Mouse (Mus musculus) intestine, postnatal 0 days (tissue): ENCODE results near the gene 4933424G06Rik. TPM values are rescaled to one million over a fixed set of nuclear protein-coding genes. Genes with fewer than 3 reads are reported as not detected.

Experiments
- ATAC-seq: fragments of 200-750 bp; cut with Nextera tagmentation; 2 replicates; pipeline ENCODE4 v1.8.0; 2017; ENCODE audit warnings: mild to moderate bottlenecking, moderate TSS enrichment, moderate library complexity
- H3K27ac ChIP-seq: fragments of 300-500 bp; sonication (generic); 2 replicates; pipeline ENCODE4 v1.5.1; 2014; ENCODE audit warnings: mild to moderate bottlenecking, low read depth, low read length, moderate library complexity
- H3K27me3 ChIP-seq: fragments of 300-500 bp; sonication (generic); replicated peaks from 2 replicates; pipeline ENCODE4 v1.6.1; 2014; ENCODE audit warnings: low read length, mixed read lengths; ENCODE audit not compliant: control insufficient read depth, insufficient read depth
- H3K36me3 ChIP-seq: fragments of 300-500 bp; sonication (generic); 2 replicates; pipeline ENCODE4 v1.6.1; 2014; ENCODE audit warnings: mild to moderate bottlenecking, moderate library complexity; ENCODE audit not compliant: control insufficient read depth, insufficient read depth
- H3K4me1 ChIP-seq: fragments of 300-500 bp; sonication (generic); replicated peaks from 2 replicates; pipeline ENCODE4 v1.6.1; 2014; ENCODE audit warnings: antibody characterized with exemption, low read length, mixed read lengths; ENCODE audit not compliant: control insufficient read depth, insufficient read depth
- H3K4me2 ChIP-seq: fragments of 300-500 bp; sonication (generic); replicated peaks from 2 replicates; pipeline ENCODE4 v1.6.1; 2014; ENCODE audit warnings: low read depth, mild to moderate bottlenecking, moderate library complexity
- H3K4me3 ChIP-seq: fragments of 300-500 bp; sonication (generic); 2 replicates; pipeline ENCODE4 v1.5.1; 2014; ENCODE audit warnings: low read depth, low read length
- H3K9ac ChIP-seq: fragments of 300-500 bp; sonication (generic); 2 replicates; pipeline ENCODE4 v1.6.1; 2014; ENCODE audit warnings: mild to moderate bottlenecking, low read depth, low read length
- H3K9me3 ChIP-seq: fragments of 300-500 bp; sonication (generic); 2 replicates; pipeline ENCODE4 v1.6.1; 2016; ENCODE audit warnings: mixed run types; ENCODE audit not compliant: control insufficient read depth
- CTCF ChIP-seq: sonication (generic); IDR thresholded peaks from 2 replicates; pipeline ENCODE4 v1.5.1; 2016; ENCODE audit warnings: low read depth, mild to moderate bottlenecking, control low read depth, antibody characterized with exemption, moderate library complexity
- WGBS: fragments of 180-500 bp; shearing (Covaris S2); extraction: QIAGEN DNeasy Blood & Tissue Kit; methylation state at CpG from one replicate; pipeline ENCODE4 v1.1.7; 2014; 5-methylcytosine and 5-hydroxymethylcytosine counted together
- polyA plus RNA-seq: library from polyadenylated mRNA; unstranded; fragments of >200 nt; fragmentation: Nextera tagmentation; extraction: Ambion mirVana; gene quantifications from 2 replicates; pipeline ENCODE4 v1.2.1, GENCODE M21; 2015

Gene 4933424G06Rik
- polyA plus RNA-seq, 1 experiment from 2014 or later, result not detected

DNA sequence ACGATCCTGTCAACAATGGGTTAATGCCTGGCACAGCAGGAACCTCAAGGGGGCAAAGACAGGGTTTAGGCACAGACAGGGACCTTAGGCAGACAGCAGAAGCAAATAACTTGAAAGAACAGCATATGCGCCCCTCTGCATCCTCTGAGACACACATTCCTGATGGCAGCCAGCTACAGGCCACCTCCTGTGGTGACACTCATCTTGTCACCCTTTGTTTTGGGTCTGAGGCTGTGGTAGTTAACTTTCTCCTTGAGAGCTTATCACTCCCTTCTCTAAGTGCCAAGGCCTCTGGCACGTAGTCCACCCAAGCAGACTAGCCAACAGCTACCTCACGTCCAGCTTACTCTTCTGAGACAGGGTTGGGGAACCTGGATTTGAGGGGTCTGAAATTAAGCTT lies 35.7 kb downstream of the 4933424G06Rik start:
- no peak for ATAC-seq
- peaks cover 3% of the 10 kb centered on the region for H3K27me3 ChIP-seq
- no peaks in the 10 kb centered on the region for H3K4me1 ChIP-seq
- 66% methylated on average over 4 of the region's 4 CpGs for WGBS
- no peak overlapping the region for H3K4me3 ChIP-seq
- no peak overlapping the region for H3K9ac ChIP-seq
- TF ChIP-seq CTCF, result no peak
- H3K27ac ChIP-seq, result no peak overlapping the region
- no peaks in the 10 kb centered on the region for H3K9me3 ChIP-seq
- H3K4me2 ChIP-seq, result no peak overlapping the region
- no peaks in the 10 kb centered on the region for H3K36me3 ChIP-seq

- ATAC-seq, result no peak
- Histone ChIP-seq H3K27me3 (no peaks in the 10 kb centered on the region; the same call in 1 of the 2 replicates), H3K9ac (no peak overlapping the region), H3K4me2 (no peak overlapping the region), H3K27ac (no peak overlapping the region), H3K9me3 (no peaks in the 10 kb centered on the region), H3K4me3 (no peak overlapping the region), H3K4me1 (no peaks in the 10 kb centered on the region), H3K36me3 (no peaks in the 10 kb centered on the region)
- 43% methylated on average over 15 of the region's 15 CpGs for WGBS
- TF ChIP-seq CTCF, result peak; percentile 69
These were observed 36.5 kb downstream of the 4933424G06Rik start for GRCm38 (mm10) chr1:36746452-36746851.

DNA sequence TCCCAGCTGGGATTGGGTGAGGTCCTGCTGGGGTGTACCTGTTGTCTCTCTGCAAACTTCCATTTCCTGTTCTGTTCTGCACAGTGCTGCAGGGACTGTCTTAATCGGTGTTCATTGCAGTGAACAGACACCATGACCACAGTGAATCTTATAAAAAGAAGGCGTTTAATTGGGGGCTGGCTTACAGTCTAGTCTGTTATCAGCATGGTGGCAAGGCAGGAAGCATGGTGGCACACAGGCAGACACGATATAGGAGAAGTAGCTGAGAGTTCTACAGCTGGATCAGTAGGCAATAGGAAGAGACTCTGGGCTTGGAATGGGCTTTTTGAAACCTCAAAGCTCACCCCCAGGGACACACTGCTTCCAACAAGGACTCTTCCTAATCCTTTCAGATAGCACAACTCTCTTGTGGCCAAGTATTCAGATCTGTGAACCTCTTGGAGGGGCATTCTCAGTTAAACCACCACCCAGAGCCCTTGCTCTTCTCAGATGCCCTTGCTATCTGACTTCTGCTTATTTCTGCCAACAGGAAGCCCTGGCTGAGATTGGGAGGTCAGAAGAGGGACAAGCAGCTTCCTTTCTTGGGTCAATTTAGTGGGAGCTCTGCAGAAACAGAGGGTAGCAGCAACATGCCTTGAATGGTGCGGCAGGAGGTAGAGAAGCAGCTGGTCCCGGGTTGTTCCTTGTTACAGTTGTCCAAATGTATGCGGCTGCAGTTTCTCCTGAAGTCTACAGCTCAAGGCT lies 44.2 kb downstream of the 4933424G06Rik start:
- Histone ChIP-seq H3K4me2 (no peak overlapping the region), H3K27ac (no peak overlapping the region), H3K9me3 (no peaks in the 10 kb centered on the region), H3K27me3 (no peaks in the 10 kb centered on the region), H3K4me1 (no peaks in the 10 kb centered on the region), H3K9ac (no peak overlapping the region), H3K36me3 (no peaks in the 10 kb centered on the region), H3K4me3 (no peak overlapping the region)
- WGBS, result 74% methylated on average over 6 of the region's 6 CpGs
- no peak for TF ChIP-seq CTCF
- ATAC-seq, result no peak

DNA sequence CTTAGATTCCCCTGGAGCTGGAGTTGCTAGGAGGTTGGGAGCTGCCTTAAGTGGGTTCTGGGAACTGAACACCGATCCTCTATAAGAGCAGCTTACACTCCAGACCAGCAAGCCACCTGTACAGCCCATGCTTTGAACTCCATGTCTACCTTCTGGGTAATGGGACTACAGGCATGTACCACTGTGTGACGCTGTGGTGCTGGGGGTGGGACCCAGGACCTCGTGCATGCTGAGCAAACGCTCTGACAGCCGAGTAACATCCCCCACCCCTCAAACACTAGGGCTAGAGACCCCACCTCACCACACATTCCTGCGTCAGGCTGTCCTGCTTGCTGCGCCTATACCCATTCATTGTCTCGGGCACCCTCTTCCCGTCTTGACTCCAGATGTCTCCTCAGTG lies 48.6 kb downstream of the 4933424G06Rik start:
- Histone ChIP-seq H3K36me3 (no peaks in the 10 kb centered on the region), H3K27ac (no peak overlapping the region), H3K4me3 (no peak overlapping the region), H3K4me2 (no peak overlapping the region), H3K9ac (no peak overlapping the region), H3K9me3 (no peaks in the 10 kb centered on the region), H3K4me1 (no peaks in the 10 kb centered on the region), H3K27me3 (no peaks in the 10 kb centered on the region)
- 86% methylated on average over 9 of the region's 9 CpGs for WGBS
- no peak for TF ChIP-seq CTCF
- ATAC-seq, result no peak

DNA sequence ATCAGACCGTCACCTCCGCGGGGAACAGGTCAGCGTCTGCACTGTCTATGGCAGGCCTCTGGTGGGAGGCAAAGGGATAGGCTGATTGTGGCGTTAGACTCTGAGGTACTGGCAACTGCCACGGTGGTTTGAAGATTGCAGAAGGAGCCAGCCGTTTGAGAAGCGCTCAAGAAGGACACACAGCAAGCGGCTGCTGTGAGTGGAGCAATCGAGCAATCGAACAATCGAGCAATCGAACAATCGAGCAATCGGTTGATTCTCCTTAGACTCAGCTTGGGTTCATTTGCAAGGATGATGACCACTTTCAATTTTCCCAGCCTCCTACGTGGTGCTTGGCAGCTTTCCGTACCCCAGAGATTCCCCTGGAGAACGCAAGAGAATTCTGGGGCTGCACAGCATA lies 49.1 kb downstream of the 4933424G06Rik start:
- Histone ChIP-seq H3K4me3 (no peak overlapping the region), H3K9me3 (no peaks in the 10 kb centered on the region), H3K36me3 (no peaks in the 10 kb centered on the region), H3K27ac (no peak overlapping the region), H3K27me3 (no peaks in the 10 kb centered on the region), H3K4me2 (no peak overlapping the region), H3K9ac (no peak overlapping the region), H3K4me1 (no peaks in the 10 kb centered on the region)
- no peak for TF ChIP-seq CTCF
- no peak for ATAC-seq
- 88% methylated on average over 18 of the region's 18 CpGs for WGBS

DNA sequence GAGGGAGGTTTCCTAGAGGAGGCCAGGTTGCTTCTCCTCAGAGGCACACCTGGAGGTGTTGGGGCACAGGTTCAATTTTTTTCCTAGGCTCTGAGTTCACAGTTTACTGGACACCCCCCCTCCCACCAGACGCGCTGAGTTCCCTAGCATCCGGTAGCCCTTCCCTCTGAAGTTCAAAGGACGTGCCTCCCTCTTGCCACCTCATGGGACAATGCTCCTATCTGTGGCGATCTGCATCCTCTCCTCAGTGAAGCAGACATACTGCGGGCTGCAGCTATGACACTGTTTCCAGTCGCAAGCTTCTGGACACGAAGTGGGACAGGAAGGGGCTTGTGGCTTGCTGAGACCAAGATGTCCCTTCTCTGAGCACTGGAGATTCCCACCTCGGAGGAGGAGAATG lies 50.5 kb downstream of the 4933424G06Rik start:
- no peak overlapping the region for H3K4me3 ChIP-seq
- H3K9me3 ChIP-seq, result no peaks in the 10 kb centered on the region
- no peak overlapping the region for H3K4me2 ChIP-seq
- H3K4me1 ChIP-seq, result no peaks in the 10 kb centered on the region
- H3K27ac ChIP-seq, result no peak overlapping the region
- ATAC-seq, result no peak
- no peaks in the 10 kb centered on the region for H3K27me3 ChIP-seq
- WGBS, result 80% methylated on average over 9 of the region's 9 CpGs
- no peak overlapping the region for H3K9ac ChIP-seq
- no peak for TF ChIP-seq CTCF
- H3K36me3 ChIP-seq, result no peaks in the 10 kb centered on the region
